Mouse (Mus musculus) erythroblast, embryonic 14.5 days (primary cell): ENCODE measurements around the gene Fam243. TPM values are rescaled to one million over a fixed set of nuclear protein-coding genes. Genes with fewer than 3 reads are reported as not detected.

Experiments used
- H3K27me3 ChIP-seq: 2 replicates; pipeline ENCODE4 v1.6.1; 2012; ENCODE audit warnings: inconsistent platforms; ENCODE audit not compliant: control insufficient read depth
- H3K36me3 ChIP-seq: 2 replicates; pipeline ENCODE4 v1.6.1; 2012; ENCODE audit warnings: mild to moderate bottlenecking, inconsistent platforms; ENCODE audit not compliant: control insufficient read depth
- H3K4me1 ChIP-seq: 2 replicates; pipeline ENCODE4 v1.6.1; 2012; ENCODE audit warnings: inconsistent platforms; ENCODE audit not compliant: control insufficient read depth
- H3K4me3 ChIP-seq: replicated peaks from 2 replicates; pipeline ENCODE3; 2012; ENCODE audit warnings: moderate library complexity, mild to moderate bottlenecking, inconsistent platforms
- H3K9me3 ChIP-seq: 2 replicates; pipeline ENCODE4 v1.6.1; 2012; ENCODE audit warnings: low read length, inconsistent platforms, mixed read lengths; ENCODE audit not compliant: control insufficient read depth
- GATA1 ChIP-seq: IDR thresholded peaks from 2 replicates; pipeline ENCODE4 v1.6.1; 2012; ENCODE audit warnings: low read length, inconsistent platforms, mixed read lengths
- TAL1 ChIP-seq: IDR thresholded peaks from 3 replicates; pipeline ENCODE4 v1.6.1; 2012; ENCODE audit warnings: low read length, inconsistent platforms, mixed read lengths
- polyA plus RNA-seq: library from polyadenylated mRNA; stranded (reverse); fragments of >175 nt; gene quantifications from 2 replicates; pipeline ENCODE4 v1.2.3, GENCODE M21; 2012

Gene Fam243
- polyA plus RNA-seq, 1 experiment = not detected

GRCm38 (mm10) chr16:92307947-92308346, 13.3 kb downstream of the Fam243 start:
- no peaks in the 10 kb centered on the region for H3K27me3 ChIP-seq
- H3K36me3 ChIP-seq = peaks cover 45% of the 10 kb centered on the region
- peaks cover 8% of the 10 kb centered on the region for H3K4me1 ChIP-seq
- no peak overlapping the region for H3K4me3 ChIP-seq
- H3K9me3 ChIP-seq = no peaks in the 10 kb centered on the region
- TF ChIP-seq TAL1 (no peak), GATA1 (no peak)

- Histone ChIP-seq H3K27me3 (no peaks in the 10 kb centered on the region), H3K4me1 (peaks cover 32% of the 10 kb centered on the region), H3K36me3 (peaks cover 28% of the 10 kb centered on the region), H3K9me3 (no peaks in the 10 kb centered on the region), H3K4me3 (no peak overlapping the region)
- TF ChIP-seq TAL1 = no peak
- TF ChIP-seq GATA1 = no peak
Observed at GRCm38 (mm10) chr16:92305519-92305918, 15.7 kb downstream of the Fam243 start.

GRCm38 (mm10) chr16:92302506-92302905, 18.7 kb downstream of the Fam243 start:
- TF ChIP-seq GATA1 (no peak), TAL1 (no peak)
- Histone ChIP-seq H3K4me1 (peaks cover 37% of the 10 kb centered on the region), H3K27me3 (no peaks in the 10 kb centered on the region), H3K36me3 (peaks cover 20% of the 10 kb centered on the region), H3K9me3 (no peaks in the 10 kb centered on the region), H3K4me3 (peak overlapping the region; percentile 76)

GRCm38 (mm10) chr16:92301989-92302388, 19.3 kb downstream of the Fam243 start:
- H3K9me3 ChIP-seq = no peaks in the 10 kb centered on the region
- no peak for TF ChIP-seq TAL1
- TF ChIP-seq GATA1 = no peak
- peak overlapping the region; percentile 76 for H3K4me3 ChIP-seq
- H3K4me1 ChIP-seq = peaks cover 37% of the 10 kb centered on the region
- H3K27me3 ChIP-seq = no peaks in the 10 kb centered on the region
- peaks cover 15% of the 10 kb centered on the region for H3K36me3 ChIP-seq

- H3K27me3 ChIP-seq = peaks cover 3% of the 10 kb centered on the region
- H3K4me3 ChIP-seq = peak overlapping the region; percentile 76
- peaks cover 10% of the 10 kb centered on the region for H3K36me3 ChIP-seq
- TF ChIP-seq GATA1 = no peak
- TF ChIP-seq TAL1 = no peak
- no peaks in the 10 kb centered on the region for H3K9me3 ChIP-seq
- peaks cover 37% of the 10 kb centered on the region for H3K4me1 ChIP-seq
Observed at GRCm38 (mm10) chr16:92301412-92301806, 19.8 kb downstream of the Fam243 start.

GRCm38 (mm10) chr16:92300649-92301411, 20.4 kb downstream of the Fam243 start, which contains the start of gene Smim11:
Gene Smim11 (plus strand): TSS chr16:92301286.
- Histone ChIP-seq H3K27me3 (peaks cover 3% of the 10 kb centered on the region), H3K36me3 (peaks cover 4% of the 10 kb centered on the region), H3K4me1 (peaks cover 37% of the 10 kb centered on the region), H3K4me3 (peak within 1 kb of the TSS; percentile 76), H3K9me3 (no peaks in the 10 kb centered on the region)
- TF ChIP-seq GATA1 (peak; percentile 84), TAL1 (no peak)

- Histone ChIP-seq H3K27me3 (peaks cover 8% of the 10 kb centered on the region), H3K9me3 (no peaks in the 10 kb centered on the region), H3K4me3 (no peak overlapping the region), H3K36me3 (no peaks in the 10 kb centered on the region), H3K4me1 (peaks cover 4% of the 10 kb centered on the region)
- TF ChIP-seq GATA1 = no peak
- no peak for TF ChIP-seq TAL1
Observed at GRCm38 (mm10) chr16:92295328-92295727, 25.9 kb downstream of the Fam243 start.

- TF ChIP-seq GATA1 = no peak
- no peak for TF ChIP-seq TAL1
- Histone ChIP-seq H3K27me3 (peaks cover 8% of the 10 kb centered on the region), H3K4me3 (no peak overlapping the region), H3K9me3 (no peaks in the 10 kb centered on the region), H3K36me3 (no peaks in the 10 kb centered on the region), H3K4me1 (no peaks in the 10 kb centered on the region)
Observed at GRCm38 (mm10) chr16:92294267-92294970, 26.8 kb downstream of the Fam243 start.

GRCm38 (mm10) chr16:92292101-92292500, 29.1 kb downstream of the Fam243 start, which contains the start of gene Kcne2:
Gene Kcne2 (plus strand): TSS chr16:92292389.
- Histone ChIP-seq H3K4me1 (no peaks in the 10 kb centered on the region), H3K36me3 (no peaks in the 10 kb centered on the region), H3K27me3 (peaks cover 8% of the 10 kb centered on the region), H3K9me3 (no peaks in the 10 kb centered on the region), H3K4me3 (no peak within 1 kb of the TSS)
- no peak for TF ChIP-seq GATA1
- no peak for TF ChIP-seq TAL1
